Mouse (Mus musculus) myocyte (in vitro differentiated cells): ENCODE measurements at regions not wholly inside any gene's neighbourhood (a gene's known extent, or its start where the extent isn't known, plus 50 kb on each side); places are given as distances from the start of the nearest gene placed in this dataset.

ENCODE experiments used
- H3K27me3 ChIP-seq: one replicate; pipeline ENCODE4 v1.6.1; 2011; ENCODE audit not compliant: control insufficient read depth, insufficient read depth, insufficient read length
- H3K36me3 ChIP-seq: one replicate; pipeline ENCODE4 v1.6.1; 2011; ENCODE audit not compliant: control insufficient read depth, insufficient read depth
- H3K4me2 ChIP-seq: one replicate; pipeline ENCODE4 v1.6.1; 2011; ENCODE audit warnings: low read depth, control low read depth
- H3K4me3 ChIP-seq: one replicate; pipeline ENCODE4 v1.5.1; 2011; ENCODE audit warnings: mild to moderate bottlenecking, control low read depth, moderate library complexity
- H3K79me2 ChIP-seq: one replicate; pipeline ENCODE4 v1.6.1; 2011; ENCODE audit not compliant: control insufficient read depth, insufficient read depth
- H3ac ChIP-seq: one replicate; pipeline ENCODE4 v1.6.1; 2011; ENCODE audit not compliant: control insufficient read depth, insufficient read length
- CEBPB ChIP-seq: IDR thresholded peaks from 2 replicates; pipeline ENCODE4 v1.6.1; 2011; ENCODE audit warnings: mild to moderate bottlenecking, moderate library complexity; ENCODE audit not compliant: poor library complexity, insufficient read depth, severe bottlenecking
- E2F4 ChIP-seq: IDR thresholded peaks from one replicate; pipeline ENCODE4 v1.6.1; 2011; ENCODE audit warnings: mild to moderate bottlenecking, control low read depth, moderate library complexity; ENCODE audit not compliant: insufficient read depth
- MAX ChIP-seq: IDR thresholded peaks from one replicate; pipeline ENCODE4 v1.6.1; 2011; ENCODE audit warnings: low read depth, mild to moderate bottlenecking, control low read depth
- MYOD1 ChIP-seq, 3 experiments: IDR thresholded peaks; one replicate each; pipeline ENCODE4 v1.6.1; 2011; ENCODE audit warnings: control low read depth in 2 of 3, low read depth in 2 of 3, mild to moderate bottlenecking in 2 of 3, moderate library complexity in 1 of 3; ENCODE audit not compliant: insufficient read length in 2 of 3, control insufficient read depth in 1 of 3
- MYOG ChIP-seq, 3 experiments: IDR thresholded peaks; one replicate each; pipeline ENCODE4 v1.6.1; 2011; ENCODE audit warnings: control low read depth in 2 of 3, low read depth in 2 of 3, mild to moderate bottlenecking in 2 of 3; ENCODE audit not compliant: insufficient read length in 2 of 3, control insufficient read depth in 1 of 3, insufficient read depth in 1 of 3
- POLR2A ChIP-seq: IDR thresholded peaks from one replicate; pipeline ENCODE4 v1.6.1; 2011; ENCODE audit warnings: low read depth, mild to moderate bottlenecking, control low read depth, moderate library complexity; ENCODE audit not compliant: insufficient read length
- POLR2AphosphoS2 ChIP-seq: IDR thresholded peaks from one replicate; pipeline ENCODE4 v1.6.1; 2011; ENCODE audit warnings: low read depth, control low read depth; ENCODE audit not compliant: insufficient read length
- REST ChIP-seq: IDR thresholded peaks from one replicate; pipeline ENCODE4 v1.6.1; 2011; ENCODE audit warnings: mild to moderate bottlenecking, control low read depth, moderate library complexity; ENCODE audit not compliant: insufficient read depth, insufficient read length
- SRF ChIP-seq: IDR thresholded peaks from one replicate; pipeline ENCODE4 v1.6.1; 2011; ENCODE audit warnings: low read depth; ENCODE audit not compliant: control insufficient read depth, insufficient read length
- TCF12 ChIP-seq: IDR thresholded peaks from one replicate; pipeline ENCODE4 v1.6.1; 2011; ENCODE audit warnings: mild to moderate bottlenecking, control low read depth; ENCODE audit not compliant: poor library complexity, insufficient read depth, severe bottlenecking
- TCF3 ChIP-seq: IDR thresholded peaks from one replicate; pipeline ENCODE4 v1.6.1; 2011; ENCODE audit warnings: low read depth, control low read depth; ENCODE audit not compliant: insufficient read length
- USF1 ChIP-seq: IDR thresholded peaks from one replicate; pipeline ENCODE4 v1.6.1; 2011; ENCODE audit warnings: low read depth, mild to moderate bottlenecking, control low read depth, moderate library complexity

DNA sequence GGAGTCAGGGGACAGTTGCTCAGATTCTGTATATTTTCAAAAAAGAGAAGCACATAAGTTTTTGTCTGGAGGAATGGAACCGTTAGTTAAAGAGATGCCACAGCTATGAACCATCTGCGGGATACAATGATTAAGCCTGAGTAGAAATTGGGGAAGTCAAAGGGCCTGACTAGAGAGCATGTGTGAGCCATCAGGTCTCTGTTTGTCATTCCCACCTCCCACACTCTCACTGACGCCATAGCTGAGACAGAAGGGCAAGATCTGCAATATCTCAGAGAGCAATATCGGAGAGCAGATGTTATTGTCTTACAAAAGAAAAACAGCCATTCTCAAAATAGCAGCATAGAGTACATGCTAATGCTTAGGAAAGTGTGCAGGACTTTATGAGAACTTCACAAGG, 452.8 kb downstream of the Cenpc1 start:
- H3ac ChIP-seq = no peak overlapping the region
- no peaks in the 10 kb centered on the region for H3K79me2 ChIP-seq
- H3K4me3 ChIP-seq = no peak overlapping the region
- TF ChIP-seq TCF3 = no peak
- H3K36me3 ChIP-seq = no peaks in the 10 kb centered on the region
- H3K4me2 ChIP-seq = no peak overlapping the region
- no peaks in the 10 kb centered on the region for H3K27me3 ChIP-seq

GRCm38 (mm10) chr5:85609104-85609503, 456.3 kb downstream of the Cenpc1 start:
- H3K27me3 ChIP-seq = no peaks in the 10 kb centered on the region
- no peak overlapping the region for H3K4me3 ChIP-seq
- no peak overlapping the region for H3ac ChIP-seq
- no peaks in the 10 kb centered on the region for H3K79me2 ChIP-seq
- H3K4me2 ChIP-seq = no peak overlapping the region
- TF ChIP-seq POLR2A = no peak
- H3K36me3 ChIP-seq = no peaks in the 10 kb centered on the region

- no peaks in the 10 kb centered on the region for H3K79me2 ChIP-seq
- H3K27me3 ChIP-seq = no peaks in the 10 kb centered on the region
- H3K4me3 ChIP-seq = no peak overlapping the region
- H3K36me3 ChIP-seq = no peaks in the 10 kb centered on the region
- H3ac ChIP-seq = no peak overlapping the region
- TF ChIP-seq CEBPB (no peak), POLR2AphosphoS2 (no peak), E2F4 (no peak), MYOG (IDR thresholded peaks at IDR 0.05; ENCODE audit: control insufficient read depth in 1 of 3, insufficient read depth in 1 of 3, insufficient read length in 2 of 3, low read depth in 2 of 3) (no peak), POLR2A (no peak), USF1 (no peak), REST (no peak), TCF12 (no peak)
- no peak overlapping the region for H3K4me2 ChIP-seq
Observed at GRCm38 (mm10) chr5:85598164-85598563, 467.2 kb downstream of the Cenpc1 start.

- no peak overlapping the region for H3K4me2 ChIP-seq
- H3K4me3 ChIP-seq = no peak overlapping the region
- no peak for TF ChIP-seq TCF3
- no peak for TF ChIP-seq REST
- no peak for TF ChIP-seq MAX
- TF ChIP-seq SRF = no peak
- no peak for TF ChIP-seq POLR2AphosphoS2
- TF ChIP-seq TCF12 = no peak
- TF ChIP-seq CEBPB = no peak
- TF ChIP-seq MYOG (IDR thresholded peaks at IDR 0.05; ENCODE audit: control insufficient read depth in 1 of 3, insufficient read depth in 1 of 3, insufficient read length in 2 of 3, low read depth in 2 of 3) = no peak
- TF ChIP-seq E2F4 = no peak
- no peak for TF ChIP-seq POLR2A
- TF ChIP-seq USF1 = no peak
- no peak for TF ChIP-seq MYOD1 (IDR thresholded peaks at IDR 0.05; ENCODE audit: control insufficient read depth in 1 of 3, insufficient read length in 2 of 3, low read depth in 2 of 3)
- H3ac ChIP-seq = no peak overlapping the region
- no peaks in the 10 kb centered on the region for H3K27me3 ChIP-seq
- H3K36me3 ChIP-seq = no peaks in the 10 kb centered on the region
- H3K79me2 ChIP-seq = no peaks in the 10 kb centered on the region
Observed at GRCm38 (mm10) chr5:85595082-85595447, 470.3 kb downstream of the Cenpc1 start.

DNA sequence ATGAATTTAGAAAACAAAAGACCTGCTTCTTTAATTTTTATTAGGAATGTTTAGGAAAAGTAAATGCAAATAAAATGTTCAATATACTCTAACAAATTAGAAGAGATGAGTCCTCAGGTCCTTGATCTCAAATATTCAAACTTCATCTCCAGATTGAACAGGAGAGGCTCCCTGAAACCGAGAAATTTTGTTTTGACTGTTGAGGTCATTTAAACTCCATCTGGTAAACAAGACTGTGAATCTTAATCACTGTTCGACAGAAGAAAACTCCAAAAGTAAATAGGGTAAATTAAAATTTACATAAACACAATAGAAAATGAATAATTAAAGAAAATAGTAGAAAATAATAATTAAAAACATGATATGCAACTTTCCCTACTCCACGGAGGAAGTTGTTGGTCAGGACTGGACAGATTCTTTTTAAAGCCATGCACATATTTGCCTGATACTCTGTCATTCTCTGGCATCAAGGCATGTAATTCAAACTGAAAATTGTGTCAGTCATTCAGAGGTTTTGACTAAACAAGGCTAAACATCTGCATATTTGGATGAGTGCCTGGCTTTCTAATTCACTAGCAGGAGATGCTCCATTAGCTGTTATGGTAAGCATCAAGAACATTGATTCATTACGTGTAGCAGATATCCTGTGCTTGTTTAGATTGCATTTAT, 470.8 kb downstream of the Cenpc1 start:
- H3K79me2 ChIP-seq = no peaks in the 10 kb centered on the region
- no peak overlapping the region for H3K4me2 ChIP-seq
- no peaks in the 10 kb centered on the region for H3K36me3 ChIP-seq
- H3K4me3 ChIP-seq = no peak overlapping the region
- no peak overlapping the region for H3ac ChIP-seq
- H3K27me3 ChIP-seq = no peaks in the 10 kb centered on the region
- no peak for TF ChIP-seq MYOG (IDR thresholded peaks at IDR 0.05; ENCODE audit: control insufficient read depth in 1 of 3, insufficient read depth in 1 of 3, insufficient read length in 2 of 3, low read depth in 2 of 3)
- no peak for TF ChIP-seq POLR2A
- TF ChIP-seq REST = no peak

- no peak for TF ChIP-seq USF1
- no peak for TF ChIP-seq POLR2AphosphoS2
- TF ChIP-seq E2F4 = no peak
- TF ChIP-seq MYOG (IDR thresholded peaks at IDR 0.05; ENCODE audit: control insufficient read depth in 1 of 3, insufficient read depth in 1 of 3, insufficient read length in 2 of 3, low read depth in 2 of 3) = no peak
- no peak for TF ChIP-seq MYOD1 (IDR thresholded peaks at IDR 0.05; ENCODE audit: control insufficient read depth in 1 of 3, insufficient read length in 2 of 3, low read depth in 2 of 3)
- no peak for TF ChIP-seq MAX
- TF ChIP-seq POLR2A = no peak
- TF ChIP-seq SRF = no peak
- no peak for TF ChIP-seq TCF3
- TF ChIP-seq TCF12 = no peak
- no peak for TF ChIP-seq REST
- TF ChIP-seq CEBPB = no peak
- no peak overlapping the region for H3ac ChIP-seq
- H3K4me3 ChIP-seq = no peak overlapping the region
- H3K27me3 ChIP-seq = no peaks in the 10 kb centered on the region
- no peak overlapping the region for H3K4me2 ChIP-seq
- H3K79me2 ChIP-seq = no peaks in the 10 kb centered on the region
- no peaks in the 10 kb centered on the region for H3K36me3 ChIP-seq
Observed at GRCm38 (mm10) chr5:85592236-85592635, 473.1 kb downstream of the Cenpc1 start.
